23 mouse cellular contexts compared by ENCODE assay signal in genomic region chr8:49932124-49932523, GRCm38 (mm10).
"Had no signal": no experiment of that assay in that cellular context is flagged by ENCODE, and none has a peak within 500 bp of the region (broad histone marks: within the 10 kb centered on the region; RNA-seq: fewer than 3 reads in every experiment).

No protein-coding gene starts in this region.

- H3K27me3 ChIP-seq: heart, embryonic 13.5 days; heart, embryonic 15.5 days; hindbrain, embryonic 13.5 days; limb, embryonic 13.5 days; limb, embryonic 15.5 days had no signal

- H3K36me3 ChIP-seq: heart, embryonic 13.5 days; heart, embryonic 15.5 days; hindbrain, embryonic 13.5 days; limb, embryonic 13.5 days; limb, embryonic 15.5 days had no signal

- H3K4me1 ChIP-seq: heart, embryonic 13.5 days; heart, embryonic 15.5 days; hindbrain, embryonic 13.5 days; limb, embryonic 13.5 days; limb, embryonic 15.5 days had no signal

- H3K9ac ChIP-seq: forebrain, postnatal 0 days; heart, embryonic 13.5 days; heart, embryonic 15.5 days; hindbrain, embryonic 13.5 days; limb, embryonic 13.5 days; limb, embryonic 15.5 days; liver, embryonic 14.5 days had no signal

- H3K4me3 ChIP-seq: heart, embryonic 13.5 days; heart, embryonic 15.5 days; hindbrain, embryonic 13.5 days; limb, embryonic 13.5 days; limb, embryonic 15.5 days had no signal

- H3K27ac ChIP-seq: heart, embryonic 13.5 days; heart, embryonic 15.5 days; hindbrain, embryonic 13.5 days; limb, embryonic 13.5 days; limb, embryonic 15.5 days; liver, embryonic 14.5 days had no signal

- ATAC-seq: forebrain, postnatal 0 days; hindbrain, embryonic 16.5 days; inflammation-experienced regulatory T-cells, adult 6 months; intestine, postnatal 0 days had no signal

- DNase-seq: forebrain, postnatal 0 days; gastrocnemius, postnatal 10 days; gastrocnemius, postnatal 25 days; heart, adult 18-20 months; heart, postnatal 14 days; heart, postnatal 36 days; kidney, adult 18-20 months; kidney, adult 8-10 months; kidney, postnatal 10 days; kidney, postnatal 36 days; layer of hippocampus, adult 9-11 months; layer of hippocampus, postnatal 36 days; left cerebral cortex, postnatal 4 days had no signal

- H3K9me3 ChIP-seq: heart, embryonic 13.5 days; heart, embryonic 15.5 days; hindbrain, embryonic 13.5 days; limb, embryonic 13.5 days; limb, embryonic 15.5 days had no signal

- H3K4me2 ChIP-seq: heart, embryonic 11.5 days; heart, embryonic 13.5 days; heart, embryonic 15.5 days; hindbrain, embryonic 13.5 days; limb, embryonic 13.5 days; limb, embryonic 15.5 days had no signal
